Mouse (Mus musculus): ENCODE results near the gene Hivep3.

The Hivep3 gene

GRCm38 (mm10) chr4:119733184-119733880 lies at the start of gene Hivep3:
Gene Hivep3 (plus strand): TSS chr4:119733784.
- peak; percentile 98 for DNase-seq (ENCODE audit: low spot score)

DNA sequence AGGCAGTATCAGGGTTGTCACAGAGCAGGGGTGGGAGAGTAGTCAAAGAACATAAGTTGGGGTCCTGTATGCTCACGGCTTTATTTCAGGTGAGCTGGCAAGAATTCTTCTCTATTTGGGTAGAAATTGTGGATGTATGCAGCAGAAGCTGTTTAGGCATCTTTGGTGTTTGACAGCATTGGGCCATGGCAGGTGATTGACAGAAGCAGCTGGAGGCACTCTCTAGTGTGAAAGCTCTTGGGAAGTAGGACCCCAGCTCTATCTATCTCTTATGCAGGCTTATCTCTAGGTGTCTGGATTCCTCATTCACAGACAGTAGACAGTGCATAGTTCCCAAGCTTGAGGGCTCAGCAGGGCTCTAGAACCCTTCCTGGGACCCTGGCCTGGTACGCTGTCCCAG lies 47.8 kb upstream of the Hivep3 start:
- DNase-seq (ENCODE audit: low spot score) = no peak

GRCm38 (mm10) chr4:119698339-119698738 lies 35.2 kb upstream of the Hivep3 start:
- DNase-seq (ENCODE audit: low spot score) = no peak

- DNase-seq (ENCODE audit: low spot score) = no peak
Measured at GRCm38 (mm10) chr4:119701269-119701954, 32.2 kb upstream of the Hivep3 start.

- DNase-seq (ENCODE audit: low spot score) = no peak
Measured at GRCm38 (mm10) chr4:119703965-119704364, 29.6 kb upstream of the Hivep3 start.

DNA sequence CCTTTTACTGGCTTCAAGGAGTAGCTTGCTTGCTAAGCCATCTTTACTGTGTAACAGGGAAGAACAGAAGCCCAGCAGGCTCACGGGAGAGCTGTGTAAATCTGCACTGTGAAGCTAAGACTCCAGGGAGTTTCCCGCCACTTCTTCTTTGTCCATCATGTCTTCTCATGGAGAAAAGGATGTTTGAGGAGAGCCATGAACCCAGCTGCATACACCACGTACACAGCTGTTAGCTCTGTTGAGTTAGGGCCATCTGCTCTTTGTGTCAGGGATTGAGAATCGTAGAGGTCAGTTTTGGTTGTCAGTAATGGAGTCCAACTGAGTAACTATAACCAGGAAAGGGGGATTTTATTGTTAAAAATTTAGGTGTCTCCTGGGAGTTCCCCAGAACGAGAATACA lies 26.3 kb upstream of the Hivep3 start:
- no peak for DNase-seq (ENCODE audit: low spot score)

GRCm38 (mm10) chr4:119707751-119708150 lies 25.8 kb upstream of the Hivep3 start:
- DNase-seq (ENCODE audit: low spot score) = no peak

- no peak for DNase-seq (ENCODE audit: low spot score)
Measured at GRCm38 (mm10) chr4:119710208-119710607, 23.4 kb upstream of the Hivep3 start.

DNA sequence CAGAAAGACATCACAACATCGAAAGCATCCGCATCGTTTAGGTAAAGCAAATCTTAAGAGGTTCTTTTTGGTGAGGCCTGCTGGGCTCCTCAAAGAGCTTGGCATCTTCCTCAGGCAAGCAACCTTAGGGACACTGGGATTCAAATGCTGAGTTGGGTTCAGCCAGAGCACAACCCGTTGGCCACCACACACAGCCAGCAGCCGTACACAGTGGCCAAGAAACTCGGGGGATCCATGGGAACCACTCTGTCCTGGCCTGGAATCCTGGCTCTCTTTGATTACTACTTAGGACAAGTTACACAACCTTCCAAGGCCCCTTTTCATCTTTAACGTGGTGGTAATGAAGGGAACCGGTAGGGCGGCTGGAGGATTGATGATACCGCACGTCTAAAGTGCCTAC lies 16.1 kb upstream of the Hivep3 start:
- no peak for DNase-seq (ENCODE audit: low spot score)

GRCm38 (mm10) chr4:119721531-119721930 lies 12.1 kb upstream of the Hivep3 start:
- no peak for DNase-seq (ENCODE audit: low spot score)

GRCm38 (mm10) chr4:119726074-119726473 lies 7.5 kb upstream of the Hivep3 start:
- no peak for DNase-seq (ENCODE audit: low spot score)

DNA sequence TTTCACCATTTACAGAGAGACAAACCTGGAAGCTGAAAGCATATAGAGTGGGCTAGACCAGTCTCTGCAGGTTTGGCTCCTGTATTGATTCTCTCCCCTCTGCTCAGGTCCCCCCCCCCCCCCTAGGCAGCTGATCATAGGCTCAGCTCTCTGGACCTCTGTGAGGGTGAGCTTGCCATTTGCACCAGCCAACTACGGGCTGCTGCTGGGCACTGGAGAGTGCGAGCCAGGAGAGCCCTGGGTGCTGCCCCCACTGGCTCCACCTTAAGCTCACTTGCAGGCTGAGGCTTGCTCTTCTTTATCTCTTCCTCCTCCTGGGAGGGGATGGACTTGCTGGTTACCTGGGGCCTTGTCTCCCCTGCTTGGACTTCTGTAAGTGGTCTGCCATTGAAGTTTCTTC lies 5.7 kb upstream of the Hivep3 start:
- DNase-seq (ENCODE audit: low spot score) = no peak

- no peak for DNase-seq (ENCODE audit: low spot score)
Measured at GRCm38 (mm10) chr4:119733942-119734341, 358 bp downstream of the Hivep3 start.

- DNase-seq (ENCODE audit: low spot score) = no peak
Measured at GRCm38 (mm10) chr4:119734352-119734751, 768 bp downstream of the Hivep3 start.

DNA sequence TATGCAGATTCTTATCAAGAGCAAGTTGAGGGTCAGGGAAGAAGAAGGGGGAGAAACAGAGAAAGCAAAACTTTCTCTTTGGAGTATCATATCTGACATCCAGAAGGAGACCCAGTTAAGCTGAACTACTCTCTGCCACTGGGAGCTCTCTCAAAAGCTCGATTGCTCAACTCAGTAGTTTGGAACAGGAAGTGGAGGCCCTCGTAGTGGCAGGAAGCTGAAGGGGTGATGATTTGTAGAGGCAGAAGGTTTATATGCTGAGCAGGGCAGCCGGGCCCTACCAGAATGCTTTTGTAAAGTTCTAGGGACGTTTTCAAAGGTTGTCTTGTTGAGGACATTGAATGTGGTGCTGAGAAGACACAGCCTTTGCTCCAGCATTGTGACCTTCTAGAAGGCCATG lies 5.1 kb downstream of the Hivep3 start:
- DNase-seq (ENCODE audit: low spot score) = no peak

DNA sequence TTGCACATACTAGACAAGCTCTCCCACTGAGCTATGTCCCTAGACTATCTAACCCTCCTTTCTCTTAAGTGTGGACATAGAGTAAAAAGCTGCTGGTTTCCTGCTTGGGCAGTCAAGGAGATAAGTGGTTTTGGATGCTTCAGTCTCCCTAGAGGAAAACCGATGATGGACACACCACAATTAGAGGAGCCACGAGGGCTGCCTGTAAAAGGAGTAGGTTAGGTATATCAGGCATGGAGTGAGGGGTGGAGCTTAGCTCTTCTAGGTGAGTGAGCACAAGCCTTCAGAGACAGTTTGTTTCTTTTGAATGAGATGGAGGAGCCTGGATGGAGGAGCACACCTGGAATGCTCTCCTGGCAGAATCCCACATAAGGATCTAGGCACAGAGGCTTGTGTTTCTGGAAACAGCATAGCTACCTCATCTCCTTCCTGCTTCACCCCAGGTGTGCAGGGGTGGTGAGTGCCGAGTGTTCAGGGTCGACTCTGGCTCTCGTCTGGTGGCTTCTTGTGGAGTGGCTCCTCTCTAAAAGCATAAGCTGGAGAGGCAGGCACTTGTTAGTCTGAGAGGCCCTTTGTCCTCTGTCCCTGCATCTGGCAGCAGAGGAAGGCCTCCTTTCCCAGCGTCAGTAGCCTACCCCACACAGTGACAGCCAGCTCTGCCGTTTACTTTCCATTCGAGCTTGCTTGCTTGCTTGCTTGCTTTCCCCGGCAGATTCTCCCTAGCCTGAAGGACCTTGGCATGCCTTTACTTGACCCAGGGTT lies 5.9 kb downstream of the Hivep3 start:
- no peak for DNase-seq (ENCODE audit: low spot score)

DNA sequence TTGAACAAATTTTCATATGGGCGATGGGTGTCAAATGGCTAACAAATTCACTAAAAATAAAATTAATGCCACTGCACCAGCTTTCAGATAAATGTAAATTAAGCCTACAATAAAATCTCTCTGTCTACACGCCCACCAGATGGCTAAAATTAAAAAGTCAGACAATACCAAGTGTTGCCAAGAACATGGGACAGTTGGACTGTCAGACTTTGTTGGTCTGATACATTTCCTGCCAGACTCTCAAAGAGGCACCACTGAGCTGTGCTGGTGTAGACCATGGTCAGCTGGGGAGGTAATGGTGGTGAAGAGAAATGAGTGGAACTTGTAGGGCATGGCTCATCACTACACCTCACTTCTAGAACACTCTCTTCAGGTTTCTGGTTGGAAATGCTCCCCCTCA lies 14.8 kb downstream of the Hivep3 start:
- no peak for DNase-seq (ENCODE audit: low spot score)

GRCm38 (mm10) chr4:119750157-119750556 lies 16.6 kb downstream of the Hivep3 start:
- DNase-seq (ENCODE audit: low spot score) = no peak

- no peak for DNase-seq (ENCODE audit: low spot score)
Measured at GRCm38 (mm10) chr4:119750681-119751211, 17.2 kb downstream of the Hivep3 start.

- DNase-seq (ENCODE audit: low spot score) = no peak
Measured at GRCm38 (mm10) chr4:119751408-119752006, 17.9 kb downstream of the Hivep3 start.

DNA sequence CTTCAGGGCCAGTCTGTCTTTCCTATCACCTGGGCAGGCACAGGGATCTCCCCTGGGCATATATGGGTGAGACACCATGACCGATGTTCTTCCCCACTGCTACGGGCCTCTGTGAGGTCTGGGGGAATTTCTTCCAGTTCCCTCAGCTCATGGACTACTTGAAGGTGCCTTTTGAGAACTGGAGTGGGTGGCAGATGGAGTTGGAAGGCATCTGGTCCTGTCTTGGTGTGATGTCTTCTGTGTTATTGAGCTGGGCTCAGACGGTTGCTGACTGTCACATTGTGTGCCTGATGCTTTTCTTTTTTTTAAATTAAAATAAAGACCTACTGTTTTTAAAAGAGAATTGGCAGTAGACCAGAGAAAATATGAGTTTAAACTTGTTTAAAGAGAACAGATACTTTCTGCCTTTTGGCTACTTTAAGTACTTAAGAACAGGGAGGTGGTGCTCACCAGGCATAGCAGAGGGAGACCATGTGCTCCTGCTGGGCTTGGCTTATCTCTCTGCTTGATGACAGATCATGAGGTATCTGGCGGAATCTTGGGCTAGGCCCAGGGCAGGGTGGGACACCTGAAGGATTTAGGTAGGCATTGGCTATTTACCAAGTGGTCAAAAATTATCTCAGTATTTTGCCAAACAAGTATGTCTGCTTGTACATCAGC lies 26.1 kb downstream of the Hivep3 start:
- no peak for DNase-seq (ENCODE audit: low spot score)

GRCm38 (mm10) chr4:119760820-119761219 lies 27.2 kb downstream of the Hivep3 start:
- no peak for DNase-seq (ENCODE audit: low spot score)

Data from ovary, adult 18-20 months (tissue).